Mouse (Mus musculus) heart, adult 2 months (tissue): ENCODE data around the gene Maml3.

Source experiments
- CTCF ChIP-seq: fragments of 200-600 bp; IDR thresholded peaks from 2 replicates; pipeline ENCODE4 v1.8.1; 2022; ENCODE audit warnings: antibody characterized with exemption, mild to moderate bottlenecking, moderate library complexity
- EP300 ChIP-seq: fragments of 200-500 bp; IDR thresholded peaks from 2 replicates; pipeline ENCODE4 v1.6.1; 2011; ENCODE audit warnings: low read depth, low read length, control low read depth; ENCODE audit not compliant: insufficient read depth

DNA sequence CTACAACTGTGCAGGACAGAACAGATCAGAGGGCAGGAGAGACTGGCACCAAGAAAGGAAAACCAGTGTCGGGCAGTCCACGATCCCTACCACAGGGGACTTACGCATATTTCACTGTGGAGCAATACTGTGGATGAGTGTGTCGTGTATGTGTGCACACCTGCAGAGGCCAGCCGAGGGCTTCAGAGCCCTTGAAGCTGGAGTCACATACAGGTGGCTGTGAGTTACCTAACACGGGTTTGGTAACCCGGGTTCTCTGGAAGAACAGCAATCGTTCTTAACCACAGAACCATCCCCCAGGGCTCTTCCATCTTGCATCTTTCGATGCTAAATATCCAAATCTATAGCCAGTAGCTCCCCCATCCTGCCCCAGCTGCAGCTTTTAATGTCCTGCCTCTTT is 228.1 kb downstream of the Maml3 start:
- TF ChIP-seq CTCF: no peak
- TF ChIP-seq EP300: no peak
